Mouse (Mus musculus) heart, adult 18-20 months (tissue): Measurements from ENCODE around the gene Tekt1. TPM values are rescaled to one million over a fixed set of nuclear protein-coding genes. Genes with fewer than 3 reads are reported as not detected.

Source experiments
- DNase-seq, 2 experiments: peaks; one replicate each; pipeline ENCODE4 v3.0.0; 2021 to 2022; ENCODE audit warnings: mixed read lengths in 1 of 2
- microRNA-seq, 2 experiments: library from miRNA; unstranded; fragments of <30 nt; microRNA quantifications; one replicate each; pipeline ENCODE4 v1.2.0; 2022
- total RNA-seq, 2 experiments: library from RNA; stranded (reverse); gene quantifications; 2 replicates each; pipeline ENCODE4 v1.2.3; 2021

The Tekt1 gene
- total RNA-seq, 2 experiments from 2014 or later: 0.75 TPM; not detected in 1

GRCm38 (mm10) chr11:72342549-72343237 is 19.5 kb downstream of the Tekt1 start:
- DNase-seq: peak; percentile 59 to 78

- no peak for DNase-seq
Measured at GRCm38 (mm10) chr11:72339716-72340115, 22.5 kb downstream of the Tekt1 start.

DNA sequence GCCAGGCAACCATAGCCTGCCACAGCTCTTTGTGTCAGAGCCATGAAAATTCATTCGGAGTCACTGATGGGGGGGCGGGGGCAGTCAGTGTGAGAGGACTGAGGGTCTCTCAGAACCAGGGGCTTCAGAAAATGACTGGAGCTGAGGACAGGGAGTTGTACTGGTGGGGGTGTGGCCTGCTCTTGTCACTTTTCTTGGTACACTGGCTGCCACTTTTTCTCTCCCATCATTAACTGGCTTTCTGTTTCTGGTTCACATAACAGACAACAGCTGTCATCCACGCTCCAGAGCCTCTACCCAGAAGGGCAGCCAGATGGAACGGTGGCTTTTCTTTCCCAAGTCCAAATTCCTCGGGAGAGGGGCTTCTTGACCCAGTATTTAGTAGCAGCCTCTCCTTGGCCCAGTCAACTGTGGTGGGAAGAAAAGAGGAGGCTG is 23.8 kb downstream of the Tekt1 start:
- no peak for DNase-seq

GRCm38 (mm10) chr11:72336726-72337125 is 25.5 kb downstream of the Tekt1 start:
- DNase-seq: no peak

DNA sequence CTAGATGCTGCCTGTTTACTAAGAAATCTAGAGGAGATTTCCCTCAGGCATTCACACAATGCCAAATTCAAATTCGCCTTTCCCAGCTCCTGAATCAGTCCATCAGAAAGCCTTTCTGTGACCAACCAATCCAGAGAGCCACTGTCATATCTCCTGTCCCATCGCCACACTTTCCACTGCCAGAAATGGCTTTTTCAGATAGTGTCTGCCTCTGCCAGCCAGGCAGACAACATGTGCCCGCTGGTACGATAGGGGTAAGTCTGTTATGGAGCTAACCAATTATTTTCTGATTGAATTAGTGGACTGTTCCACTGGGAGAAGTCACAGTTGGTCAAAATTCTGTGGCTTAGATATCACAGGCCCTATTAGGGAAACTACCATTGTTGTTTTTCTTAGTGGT is 27.6 kb downstream of the Tekt1 start:
- no peak for DNase-seq

DNA sequence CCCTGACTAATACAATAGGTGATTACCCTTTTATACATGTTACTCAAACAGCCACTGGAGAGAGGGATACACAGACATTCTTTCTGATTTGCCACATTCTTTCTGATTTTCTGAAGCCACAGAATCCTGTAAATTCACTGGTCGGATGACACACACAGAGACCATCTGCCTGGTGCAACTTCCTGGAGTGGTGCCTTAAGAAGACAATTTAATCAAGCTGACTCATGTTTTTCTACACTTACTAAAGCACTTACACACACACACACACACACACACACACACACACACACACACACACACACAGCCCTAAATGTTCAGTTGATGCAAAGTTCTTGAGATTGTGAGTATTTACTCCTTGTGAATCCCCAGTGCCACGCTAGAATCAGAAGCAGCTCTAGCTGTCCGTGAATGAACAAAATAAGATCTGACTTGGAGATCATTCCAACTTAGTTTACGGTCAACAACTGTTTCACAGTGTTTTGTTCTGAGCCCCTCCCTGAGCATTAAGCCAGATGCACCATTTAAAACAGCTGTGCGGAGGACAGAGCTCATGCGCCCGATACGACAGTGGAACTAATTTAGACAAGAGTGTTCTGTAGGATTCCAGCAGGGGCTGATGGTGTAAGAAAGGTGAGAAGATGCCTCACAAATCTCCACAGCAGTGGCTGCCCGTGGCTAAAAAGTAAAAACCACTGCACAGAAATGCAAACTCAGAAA is 29.1 kb downstream of the Tekt1 start:
- no peak for DNase-seq

- no peak for DNase-seq
Measured at GRCm38 (mm10) chr11:72325701-72326100, 36.5 kb downstream of the Tekt1 start.

DNA sequence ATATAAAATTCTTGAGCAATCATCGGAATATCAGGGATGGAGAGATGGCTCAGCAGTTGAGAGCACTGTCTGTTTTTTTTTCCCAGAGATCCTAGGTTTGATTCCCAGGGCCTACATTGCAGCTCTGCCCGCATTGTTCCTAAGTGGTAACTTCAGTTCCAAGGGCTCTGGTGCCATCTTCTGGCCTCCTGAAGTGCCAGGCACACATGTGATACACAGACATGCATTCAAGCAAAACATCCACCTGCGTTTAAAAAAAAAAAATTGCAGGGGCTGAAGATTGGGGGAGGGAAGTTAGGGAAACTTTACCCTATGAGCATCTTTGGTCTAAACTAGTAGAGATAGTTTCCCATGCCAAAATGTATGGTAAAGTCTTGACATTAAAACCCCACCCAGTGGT is 37.8 kb downstream of the Tekt1 start:
- no peak for DNase-seq

DNA sequence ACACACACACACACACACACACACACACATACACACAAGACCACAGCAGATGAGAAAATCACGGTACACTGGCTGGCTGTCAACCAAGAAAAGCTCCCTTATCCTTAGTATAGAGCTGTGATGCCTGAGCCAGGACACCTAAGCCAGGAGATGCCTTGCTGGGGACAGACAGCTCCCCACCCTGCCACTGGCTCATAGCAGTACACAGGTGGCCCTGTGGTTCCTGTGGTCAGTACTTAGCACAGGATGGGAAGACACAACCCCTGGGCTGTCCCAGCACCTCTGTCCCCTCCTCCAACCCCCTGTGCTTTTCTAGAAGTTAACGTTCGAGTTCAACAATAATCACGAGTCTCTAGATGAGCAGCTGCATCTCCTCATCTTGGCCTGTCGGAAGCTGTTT is 44.2 kb downstream of the Tekt1 start:
- no peak for DNase-seq

DNA sequence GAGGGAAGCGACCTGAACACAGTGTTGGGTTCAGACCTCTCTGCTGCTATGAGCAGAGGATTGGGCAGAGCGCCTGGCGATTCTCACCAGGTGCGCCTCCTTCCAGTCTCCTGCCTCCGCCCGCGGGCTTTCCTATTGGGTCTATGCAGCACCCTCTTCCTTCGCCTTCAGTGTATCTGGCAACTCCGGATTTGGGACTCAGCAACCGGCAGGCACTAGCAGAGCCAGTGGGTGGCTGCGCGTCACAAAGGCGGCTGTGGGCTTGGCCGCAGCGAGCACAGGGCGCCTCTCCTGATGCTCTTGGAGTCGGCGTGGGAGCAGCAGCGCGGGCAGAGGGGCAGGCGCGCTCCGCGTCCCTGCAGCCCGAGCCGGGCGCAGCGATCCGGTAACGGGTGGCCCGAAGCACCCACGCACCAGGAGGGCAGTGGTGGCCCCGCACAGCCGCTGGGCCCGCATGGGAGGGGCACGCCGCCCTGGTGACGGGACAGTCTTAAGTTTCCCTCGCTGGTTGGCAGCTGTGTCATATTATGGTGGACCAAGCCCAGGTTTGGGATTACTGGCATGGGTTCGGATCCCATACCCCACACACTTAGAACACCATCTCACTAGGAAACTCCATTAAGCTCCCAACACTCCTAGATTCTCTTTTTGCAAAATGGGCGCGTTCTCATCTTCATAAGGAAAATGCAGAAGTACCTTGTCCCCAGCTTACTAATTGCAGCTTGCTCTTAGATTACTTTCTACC is 47.9 kb downstream of the Tekt1 start, which contains the start of gene Fbxo39:
Fbxo39 (plus strand) TSS at position 294 of the 745 bp plus-strand sequence.
- DNase-seq: no peak

- DNase-seq: no peak
Measured at GRCm38 (mm10) chr11:72311355-72312001, 50.8 kb downstream of the Tekt1 start.

DNA sequence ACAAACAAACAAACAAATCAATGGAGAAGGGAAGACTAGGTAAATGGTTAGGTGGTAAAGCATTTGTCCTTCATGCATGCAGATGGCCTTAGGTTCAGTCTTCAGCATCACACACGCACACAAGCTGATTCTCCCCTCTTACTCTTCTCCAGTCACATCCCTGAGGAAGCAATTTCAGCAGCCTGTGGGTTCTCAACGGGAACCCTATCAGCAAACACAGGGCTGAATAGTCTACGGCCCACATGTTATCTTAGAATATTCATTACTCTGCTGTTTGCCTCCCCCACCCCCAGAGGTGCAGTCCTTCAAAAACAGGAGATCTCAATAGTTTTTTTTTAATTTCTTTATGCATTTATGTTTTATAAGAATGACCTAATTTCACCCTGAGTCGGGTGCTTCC is 51.8 kb downstream of the Tekt1 start:
- DNase-seq: no peak

GRCm38 (mm10) chr11:72308982-72309381 is 53.3 kb downstream of the Tekt1 start:
- DNase-seq: peak in 1 of 2 experiments; percentile 13

GRCm38 (mm10) chr11:72307461-72307860 is 54.8 kb downstream of the Tekt1 start:
- no peak for DNase-seq

DNA sequence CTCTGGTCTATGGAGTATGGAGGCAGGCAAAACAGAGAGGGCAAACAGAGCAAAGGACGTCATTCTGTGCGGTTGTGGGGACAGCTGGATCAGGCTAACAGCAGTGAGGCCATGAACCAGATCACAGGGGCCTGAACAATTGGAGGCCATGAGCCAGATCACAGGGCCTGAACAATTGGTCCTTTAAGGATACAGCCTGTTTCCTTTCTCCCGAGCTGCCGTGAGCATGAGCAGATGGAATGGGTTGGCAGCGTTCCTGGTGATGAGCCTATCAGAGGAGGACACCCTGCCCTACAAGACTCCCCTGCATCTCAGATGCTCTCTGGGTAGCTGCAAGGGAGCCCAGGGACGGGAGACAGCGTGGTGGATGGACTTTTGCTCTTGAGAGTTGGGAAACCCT is 60.0 kb downstream of the Tekt1 start:
- DNase-seq: peak; percentile 62 to 74

GRCm38 (mm10) chr11:72301334-72301733 is 60.9 kb downstream of the Tekt1 start, which contains the start of gene Xaf1:
Xaf1 (plus strand) TSS chr11:72301629.
- DNase-seq: peak; percentile 84 to 92

Small RNA genes within 50 kb of the gene (microRNA-seq; reads per million reads assigned to microRNA genes)
- 0 reads per million in 2 experiments for gene Mir6338

Other genes starting within 250 kb of the Tekt1 start
- gene Pitpnm3, start 226.7 kb downstream of the Tekt1 start, total RNA-seq: 1 to 10 TPM; 1.1 to 1.3 TPM
- under 1 TPM; 0.13 to 0.15 TPM for gene Gm43951, start 155.6 kb downstream of the Tekt1 start, total RNA-seq
- gene 4933427D14Rik, start 155.0 kb downstream of the Tekt1 start, total RNA-seq: 1 to 10 TPM; 1.9 to 2.4 TPM
- gene Txndc17, start 154.9 kb downstream of the Tekt1 start, total RNA-seq: 10 to 100 TPM; 40.3 to 46.9 TPM
- 10 to 100 TPM; 10.4 to 10.7 TPM for gene Med31, start 146.8 kb downstream of the Tekt1 start, total RNA-seq
- not detected for gene Slc13a5, start 95.2 kb downstream of the Tekt1 start, total RNA-seq
- gene Xaf1, start 60.8 kb downstream of the Tekt1 start, total RNA-seq: 10 to 100 TPM in 1 of 2 experiments, 1 to 10 TPM in 1; 9.5 to 10.5 TPM
- gene Fbxo39, start 48.0 kb downstream of the Tekt1 start, total RNA-seq: not detected
- gene Smtnl2, start 49.3 kb upstream of the Tekt1 start, total RNA-seq: 10 to 100 TPM in 1 of 2 experiments, 1 to 10 TPM in 1; 9.4 to 11.3 TPM
- gene Ggt6, start 73.1 kb upstream of the Tekt1 start, total RNA-seq: not detected
- gene Mybbp1a, start 78.9 kb upstream of the Tekt1 start, total RNA-seq: 10 to 100 TPM; 43.1 to 47.5 TPM
- 1 to 10 TPM; 6.3 to 9.0 TPM for gene Spns2, start 127.5 kb upstream of the Tekt1 start, total RNA-seq
- gene Spns3, start 188.1 kb upstream of the Tekt1 start, total RNA-seq: not detected
- gene Ube2g1, start 244.8 kb upstream of the Tekt1 start, total RNA-seq: 10 to 100 TPM; 49.6 to 54.7 TPM